Mouse (Mus musculus) bone marrow macrophage, adult 2 months (primary cell): ENCODE data around the gene Zfp672. TPM values are rescaled to one million over a fixed set of nuclear protein-coding genes. Genes with fewer than 3 reads are reported as not detected.

ENCODE experiments used
- H3K27ac ChIP-seq: 2 replicates; pipeline ENCODE4 v1.5.1; 2012; ENCODE audit warnings: low read depth, low read length; ENCODE audit not compliant: insufficient read depth
- H3K4me1 ChIP-seq: 2 replicates; pipeline ENCODE4 v1.6.1; 2012; ENCODE audit warnings: low read length; ENCODE audit not compliant: control insufficient read depth, insufficient read depth
- H3K4me3 ChIP-seq: 2 replicates; pipeline ENCODE4 v1.5.1; 2012; ENCODE audit warnings: mild to moderate bottlenecking, low read length, moderate library complexity; ENCODE audit not compliant: insufficient read depth
- CTCF ChIP-seq: IDR thresholded peaks from 2 replicates; pipeline ENCODE4 v1.5.1; 2012; ENCODE audit warnings: low read depth, mild to moderate bottlenecking, low read length, moderate library complexity
- POLR2A ChIP-seq: IDR thresholded peaks from 2 replicates; pipeline ENCODE4 v1.6.1; 2012; ENCODE audit warnings: mild to moderate bottlenecking, low read depth, low read length, borderline replicate concordance
- polyA plus RNA-seq: library from polyadenylated mRNA; stranded (reverse); fragments of >200 nt; gene quantifications from 2 replicates; pipeline ENCODE4 v1.2.4, GENCODE M21; 2012; ENCODE audit not compliant: missing spikeins, insufficient read depth, insufficient read length

The Zfp672 gene
- polyA plus RNA-seq, 1 experiment, result 14.2 TPM

DNA sequence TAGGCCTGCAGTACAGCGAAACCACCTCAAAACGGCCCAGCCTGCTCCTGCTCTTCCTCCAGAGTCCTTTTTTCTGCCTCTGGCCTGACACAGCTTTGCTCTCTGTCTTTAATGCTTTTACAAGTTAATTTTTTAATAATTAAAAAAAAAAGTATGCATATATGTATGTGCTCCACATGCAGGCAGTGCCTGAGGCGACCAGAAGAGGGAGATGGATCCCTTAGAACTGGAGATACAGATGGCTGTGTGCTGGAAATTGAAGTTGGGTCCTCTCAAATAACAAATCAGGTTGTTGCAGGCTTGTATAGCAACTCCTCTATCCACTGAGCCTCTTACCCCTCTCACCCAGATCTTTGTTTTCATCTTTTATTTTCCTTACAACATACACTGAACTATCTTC lies 3.4 kb downstream of the Zfp672 start:
- peaks cover 26% of the 10 kb centered on the region for H3K4me1 ChIP-seq
- no peak overlapping the region for H3K27ac ChIP-seq
- no peak overlapping the region for H3K4me3 ChIP-seq
- no peak for TF ChIP-seq POLR2A
- TF ChIP-seq CTCF, result no peak

DNA sequence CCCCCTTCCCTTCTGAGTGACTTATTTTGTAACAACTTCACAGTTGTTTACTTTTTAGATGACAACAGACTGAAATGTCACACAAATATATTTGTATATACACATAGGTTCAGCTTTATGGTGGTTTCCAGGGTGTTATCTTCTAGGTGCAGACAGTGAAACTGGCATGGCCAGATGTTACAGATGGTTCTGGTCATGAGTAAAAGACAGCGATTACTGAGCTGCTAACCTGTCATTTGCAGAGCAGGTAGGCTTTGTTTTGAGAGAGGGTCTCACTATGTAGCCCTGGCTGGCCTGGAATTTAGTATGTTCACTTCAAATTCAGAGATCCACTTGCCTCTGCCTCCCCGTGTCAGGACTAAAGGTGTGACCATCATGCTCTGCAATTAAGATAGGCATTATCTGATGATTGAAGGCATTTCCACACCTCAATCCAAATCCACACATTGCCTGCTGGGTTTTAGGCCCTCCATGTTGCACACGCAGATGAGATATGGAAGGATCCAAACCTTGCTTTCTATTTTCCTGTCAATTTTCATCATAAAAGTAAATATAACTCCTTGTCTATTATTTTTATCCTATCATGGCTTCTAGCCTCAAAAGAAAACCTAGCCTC lies 5.4 kb downstream of the Zfp672 start:
- no peak overlapping the region for H3K4me3 ChIP-seq
- H3K4me1 ChIP-seq, result peaks cover 28% of the 10 kb centered on the region
- H3K27ac ChIP-seq, result no peak overlapping the region
- TF ChIP-seq POLR2A, result no peak

DNA sequence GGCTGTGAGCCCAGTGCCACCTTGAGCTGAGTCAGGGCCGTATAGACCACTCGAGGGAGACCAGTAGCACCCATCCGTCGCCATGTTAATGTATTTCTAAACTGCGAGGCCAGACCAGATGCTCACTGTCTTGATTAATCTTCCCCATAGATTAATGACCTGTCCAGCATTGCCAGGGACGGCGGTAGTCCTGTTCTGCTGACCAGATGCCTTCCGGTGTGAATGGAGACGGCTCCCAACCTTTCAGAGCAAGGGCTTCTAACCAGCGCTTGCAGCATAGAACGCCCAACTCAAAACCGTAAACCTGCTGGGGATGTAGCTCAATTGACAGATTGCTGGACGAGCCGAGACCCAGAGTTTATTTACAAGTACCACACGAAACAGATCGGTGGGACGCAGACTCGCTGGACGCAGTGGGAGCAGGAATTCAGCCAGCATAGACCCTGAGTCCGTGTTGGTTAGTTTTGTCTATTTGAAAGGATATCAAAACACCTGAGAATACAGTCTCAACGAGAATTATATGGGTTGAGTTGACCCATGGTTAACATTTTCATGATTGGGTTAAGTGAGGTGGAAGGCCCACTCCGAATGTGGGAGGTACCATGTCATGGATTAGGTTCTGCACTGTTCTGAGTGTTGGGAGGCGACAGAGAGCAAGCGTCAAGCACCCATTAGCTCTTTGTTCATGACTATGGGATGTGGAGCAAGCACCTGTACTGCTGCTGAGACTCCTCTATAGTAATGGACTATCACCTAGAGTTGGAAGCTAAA lies 6.4 kb downstream of the Zfp672 start:
- Histone ChIP-seq H3K27ac (peak overlapping the region; percentile 17; the same call in 1 of the 2 replicates), H3K4me1 (peaks cover 25% of the 10 kb centered on the region)

DNA sequence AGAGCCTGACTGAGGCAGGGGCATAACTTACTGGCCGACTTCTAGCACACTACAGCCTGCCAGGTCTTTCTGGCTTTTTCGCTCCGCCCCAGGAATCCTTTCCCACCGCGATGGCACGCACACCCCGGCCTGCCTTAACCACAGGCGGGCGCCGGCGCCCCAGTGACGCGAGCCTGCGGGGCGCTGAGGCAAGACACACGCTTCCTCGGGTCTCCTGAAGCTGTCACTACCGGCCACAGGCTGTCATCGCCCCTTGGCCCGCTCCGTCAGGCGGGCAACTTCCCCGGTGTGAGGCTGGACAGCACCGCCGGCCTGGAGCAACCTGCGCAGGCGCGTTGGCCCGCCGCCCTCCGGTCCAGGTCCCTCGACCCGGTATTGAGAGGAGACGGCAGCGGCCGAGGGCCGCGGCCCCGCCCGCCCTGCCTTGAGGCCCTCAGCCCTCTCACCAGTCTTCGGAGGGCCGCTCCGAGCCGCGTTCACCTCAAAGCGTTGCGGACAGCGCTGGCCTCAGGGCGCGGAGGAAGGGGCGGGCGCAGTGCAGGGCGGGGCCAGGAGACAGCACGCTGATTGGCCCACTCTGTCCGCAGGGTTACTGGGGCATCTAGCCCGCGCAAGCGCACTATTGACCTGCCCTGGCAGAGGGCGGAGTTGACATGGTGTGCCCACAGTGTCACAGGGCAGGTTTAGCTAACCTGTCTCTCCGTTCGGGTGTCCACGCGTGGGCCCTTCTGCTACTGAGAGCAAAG lies 7.1 kb downstream of the Zfp672 start:
- H3K4me1 ChIP-seq, result peaks cover 19% of the 10 kb centered on the region
- H3K4me3 ChIP-seq, result peak overlapping the region; percentile 74
- no peak for TF ChIP-seq POLR2A
- no peak for TF ChIP-seq CTCF
- H3K27ac ChIP-seq, result peak overlapping the region; percentile 74

More for the DNA sequence above, 6.4 kb downstream of the Zfp672 start:
- H3K4me3 ChIP-seq, result peak overlapping the region; percentile 74
- TF ChIP-seq POLR2A (no peak), CTCF (no peak)

DNA sequence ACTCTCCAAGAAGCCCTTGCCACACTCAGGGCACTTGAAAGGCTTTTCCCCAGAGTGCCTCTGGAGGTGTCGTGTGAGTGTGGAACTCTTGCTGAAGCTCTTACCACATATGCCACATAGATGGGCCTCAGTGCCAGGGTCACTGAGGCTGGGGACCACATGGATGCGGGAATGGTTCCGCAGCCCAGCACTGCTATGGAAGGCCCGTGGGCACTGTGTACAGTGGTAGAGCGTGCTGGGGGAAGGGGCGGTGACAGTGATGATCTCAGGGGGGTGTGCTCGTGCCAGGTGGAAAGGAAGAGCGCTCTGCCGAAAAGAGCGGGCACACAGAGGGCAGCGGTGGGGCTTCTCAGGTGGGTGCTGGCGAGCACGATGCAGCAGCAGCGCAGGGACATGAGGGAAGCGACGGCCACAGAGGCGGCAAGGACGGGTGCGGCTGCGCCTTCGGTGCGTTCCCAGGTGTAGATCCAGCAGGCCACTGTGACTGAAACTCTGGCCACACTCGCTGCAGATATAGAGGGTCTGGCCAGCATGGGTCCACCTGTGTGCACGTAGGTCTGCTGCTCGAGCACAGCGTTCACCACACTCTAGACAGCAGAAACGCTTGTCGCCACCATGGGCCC lies 13.3 kb downstream of the Zfp672 start:
- no peak for TF ChIP-seq POLR2A
- no peak for TF ChIP-seq CTCF
- no peak overlapping the region for H3K27ac ChIP-seq
- peaks cover 8% of the 10 kb centered on the region for H3K4me1 ChIP-seq
- no peak overlapping the region for H3K4me3 ChIP-seq

DNA sequence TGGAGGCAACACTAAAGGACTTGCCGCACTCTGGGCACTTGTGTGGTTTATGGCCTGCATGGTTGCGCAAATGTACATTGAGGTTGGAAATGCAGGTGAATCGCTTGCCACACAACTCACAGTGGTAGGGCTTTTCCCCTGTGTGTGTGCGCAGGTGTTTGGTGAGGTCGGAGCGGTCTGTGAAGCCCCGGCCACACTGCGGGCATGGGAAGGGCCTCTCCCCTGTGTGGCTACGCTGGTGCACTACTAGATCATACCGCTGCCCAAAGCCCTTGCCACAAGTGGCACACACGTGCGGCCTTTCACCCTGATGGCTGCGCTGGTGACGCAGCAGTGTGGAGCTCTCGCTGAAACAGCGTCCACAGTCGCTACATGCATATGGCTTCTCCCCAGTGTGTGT lies 13.8 kb downstream of the Zfp672 start:
- Histone ChIP-seq H3K27ac (no peak overlapping the region), H3K4me3 (no peak overlapping the region), H3K4me1 (peaks cover 5% of the 10 kb centered on the region)
- TF ChIP-seq CTCF (no peak), POLR2A (no peak)

DNA sequence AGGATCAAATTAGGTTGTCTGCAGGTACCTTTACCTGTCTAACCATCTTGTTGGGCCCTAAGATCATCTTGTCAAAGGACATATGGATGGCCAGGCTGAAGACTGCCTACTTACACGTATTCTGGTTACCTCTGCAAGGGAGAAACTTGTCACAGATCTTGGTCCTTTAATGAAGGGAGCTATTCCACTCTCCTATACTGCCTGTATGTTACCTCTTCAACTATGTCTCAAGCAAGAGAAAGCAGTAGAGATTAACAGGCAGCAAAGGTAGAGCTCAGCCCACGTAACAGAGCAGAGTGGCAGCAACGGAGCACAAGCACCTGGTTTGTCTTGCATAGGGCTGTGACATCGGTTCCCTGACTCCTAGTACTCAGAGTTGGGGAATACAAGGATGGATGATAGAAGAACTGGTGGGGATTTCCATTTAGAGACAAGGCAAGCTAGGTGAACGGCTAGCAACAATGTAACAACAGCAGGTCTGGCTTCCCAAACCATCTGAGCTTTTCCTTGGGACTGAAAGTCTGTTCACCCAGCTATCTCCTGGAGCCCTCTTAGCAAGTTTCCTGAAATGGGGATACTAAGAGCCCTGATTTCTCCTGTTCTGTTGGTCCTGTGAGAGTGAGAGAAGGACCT lies 14.5 kb downstream of the Zfp672 start:
- TF ChIP-seq CTCF (no peak), POLR2A (no peak)
- H3K4me3 ChIP-seq, result no peak overlapping the region
- H3K4me1 ChIP-seq, result peaks cover 5% of the 10 kb centered on the region
- no peak overlapping the region for H3K27ac ChIP-seq

DNA sequence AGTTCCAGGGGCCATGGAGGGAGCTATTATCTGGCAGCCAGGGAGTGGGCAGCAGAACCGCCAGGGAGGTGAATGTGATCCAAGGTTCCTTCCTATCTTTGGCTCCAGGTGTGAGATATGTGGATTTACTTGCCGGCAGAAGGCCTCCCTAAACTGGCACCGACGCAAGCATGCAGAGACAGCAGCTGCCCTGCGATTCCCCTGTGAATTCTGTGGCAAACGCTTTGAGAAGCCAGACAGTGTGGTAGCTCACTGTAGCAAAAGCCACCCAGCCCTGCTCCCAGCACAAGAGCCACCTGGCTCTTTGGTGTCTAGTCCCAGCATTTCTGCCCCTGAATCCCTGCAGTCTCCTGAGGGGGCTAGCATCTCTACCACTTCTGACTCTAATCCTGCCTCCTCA lies 16.1 kb downstream of the Zfp672 start:
- TF ChIP-seq CTCF (no peak), POLR2A (no peak)
- H3K27ac ChIP-seq, result no peak overlapping the region
- no peaks in the 10 kb centered on the region for H3K4me1 ChIP-seq
- no peak overlapping the region for H3K4me3 ChIP-seq

DNA sequence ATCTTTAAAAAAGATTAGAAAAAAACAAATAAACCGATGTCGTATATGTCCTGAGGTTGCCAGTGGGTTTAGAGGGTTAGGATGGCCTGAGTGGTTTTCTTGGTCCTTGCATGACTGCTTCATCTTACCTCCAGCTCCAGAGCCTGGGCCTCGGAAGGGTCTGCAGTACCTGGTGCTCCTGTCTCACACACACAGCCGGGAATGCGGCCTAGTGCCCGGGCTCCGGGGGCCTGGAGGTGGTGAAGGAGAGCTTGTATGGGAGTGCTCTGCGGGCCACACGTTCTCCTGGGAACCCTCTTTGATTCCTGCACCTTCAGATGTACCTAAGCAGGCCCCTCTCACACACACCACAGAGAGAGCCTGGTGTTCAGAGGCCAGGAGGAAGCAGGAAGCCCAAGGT lies 21.5 kb downstream of the Zfp672 start:
- no peak overlapping the region for H3K4me3 ChIP-seq
- TF ChIP-seq POLR2A, result no peak
- TF ChIP-seq CTCF, result no peak
- H3K4me1 ChIP-seq, result peaks cover 5% of the 10 kb centered on the region; the same call in 1 of the 2 replicates
- no peak overlapping the region for H3K27ac ChIP-seq
